Mouse (Mus musculus) heart, embryonic 14.5 days (tissue): ENCODE measurements around the gene Atg101. TPM values are rescaled to one million over a fixed set of nuclear protein-coding genes. Genes with fewer than 3 reads are reported as not detected.

Experiments used
- ATAC-seq: fragments of 200-750 bp; cut with Nextera tagmentation; 2 replicates; pipeline ENCODE4 v1.8.0; 2017; ENCODE audit warnings: low read depth, moderate TSS enrichment; ENCODE audit not compliant: insufficient number of reproducible peaks, insufficient read depth, low FRiP score
- H3K27ac ChIP-seq, 2 experiments: fragments of 200-500 bp in 1 of 2; fragments of 300-500 bp in 1 of 2; sonication (generic) in 1 of 2; replicated peaks in 1 of 2; 2 replicates each; pipeline ENCODE4 v1.5.1; 2012 to 2014; ENCODE audit warnings: low read depth in 2 of 2, low read length in 2 of 2, control low read depth in 1 of 2, mild to moderate bottlenecking in 1 of 2, mixed read lengths in 1 of 2; ENCODE audit not compliant: control insufficient read depth in 1 of 2, insufficient read depth in 1 of 2
- H3K27me3 ChIP-seq: fragments of 300-500 bp; sonication (generic); 2 replicates; pipeline ENCODE4 v1.6.1; 2014; ENCODE audit warnings: mild to moderate bottlenecking, low read length, control low read depth; ENCODE audit not compliant: control insufficient read depth, insufficient read depth
- H3K36me3 ChIP-seq: fragments of 300-500 bp; sonication (generic); 2 replicates; pipeline ENCODE4 v1.6.1; 2014; ENCODE audit warnings: mild to moderate bottlenecking, control low read depth, low read length, mixed read lengths; ENCODE audit not compliant: control insufficient read depth, insufficient read depth
- H3K4me1 ChIP-seq, 2 experiments: fragments of 200-500 bp in 1 of 2; fragments of 300-500 bp in 1 of 2; sonication (generic) in 1 of 2; 2 replicates each; pipeline ENCODE4 v1.6.1; 2012 to 2014; ENCODE audit warnings: low read length in 2 of 2, control low read depth in 1 of 2, mixed read lengths in 1 of 2; ENCODE audit not compliant: control insufficient read depth in 2 of 2, insufficient read depth in 2 of 2
- H3K4me2 ChIP-seq: fragments of 300-500 bp; sonication (generic); 2 replicates; pipeline ENCODE4 v1.6.1; 2014; ENCODE audit warnings: mild to moderate bottlenecking, low read length
- H3K4me3 ChIP-seq, 2 experiments: fragments of 200-500 bp in 1 of 2; fragments of 300-500 bp in 1 of 2; sonication (generic) in 1 of 2; 2 replicates each; pipeline ENCODE4 v1.5.1; 2012 to 2014; ENCODE audit warnings: low read length in 2 of 2, mild to moderate bottlenecking in 2 of 2, control low read depth in 1 of 2, low read depth in 1 of 2, moderate library complexity in 1 of 2; ENCODE audit not compliant: control insufficient read depth in 1 of 2, insufficient read depth in 1 of 2
- H3K9ac ChIP-seq: fragments of 300-500 bp; sonication (generic); 2 replicates; pipeline ENCODE4 v1.6.1; 2014; ENCODE audit warnings: mild to moderate bottlenecking, low read length
- H3K9me3 ChIP-seq: fragments of 300-500 bp; sonication (generic); 2 replicates; pipeline ENCODE4 v1.6.1; 2016; ENCODE audit warnings: low read length, control low read depth; ENCODE audit not compliant: control insufficient read depth
- WGBS: fragments of 180-500 bp; shearing (Covaris S2); extraction: QIAGEN DNeasy Blood & Tissue Kit; methylation state at CpG from one replicate; pipeline ENCODE4 v1.1.7; 2014; 5-methylcytosine and 5-hydroxymethylcytosine counted together
- polyA plus RNA-seq: library from polyadenylated mRNA; unstranded; fragments of >200 nt; fragmentation: Nextera tagmentation; extraction: Ambion mirVana; gene quantifications from 2 replicates; pipeline ENCODE4 v1.2.1, GENCODE M21; 2014

The Atg101 gene
- polyA plus RNA-seq: 49.5 and 50.4 TPM in 2 replicates

DNA sequence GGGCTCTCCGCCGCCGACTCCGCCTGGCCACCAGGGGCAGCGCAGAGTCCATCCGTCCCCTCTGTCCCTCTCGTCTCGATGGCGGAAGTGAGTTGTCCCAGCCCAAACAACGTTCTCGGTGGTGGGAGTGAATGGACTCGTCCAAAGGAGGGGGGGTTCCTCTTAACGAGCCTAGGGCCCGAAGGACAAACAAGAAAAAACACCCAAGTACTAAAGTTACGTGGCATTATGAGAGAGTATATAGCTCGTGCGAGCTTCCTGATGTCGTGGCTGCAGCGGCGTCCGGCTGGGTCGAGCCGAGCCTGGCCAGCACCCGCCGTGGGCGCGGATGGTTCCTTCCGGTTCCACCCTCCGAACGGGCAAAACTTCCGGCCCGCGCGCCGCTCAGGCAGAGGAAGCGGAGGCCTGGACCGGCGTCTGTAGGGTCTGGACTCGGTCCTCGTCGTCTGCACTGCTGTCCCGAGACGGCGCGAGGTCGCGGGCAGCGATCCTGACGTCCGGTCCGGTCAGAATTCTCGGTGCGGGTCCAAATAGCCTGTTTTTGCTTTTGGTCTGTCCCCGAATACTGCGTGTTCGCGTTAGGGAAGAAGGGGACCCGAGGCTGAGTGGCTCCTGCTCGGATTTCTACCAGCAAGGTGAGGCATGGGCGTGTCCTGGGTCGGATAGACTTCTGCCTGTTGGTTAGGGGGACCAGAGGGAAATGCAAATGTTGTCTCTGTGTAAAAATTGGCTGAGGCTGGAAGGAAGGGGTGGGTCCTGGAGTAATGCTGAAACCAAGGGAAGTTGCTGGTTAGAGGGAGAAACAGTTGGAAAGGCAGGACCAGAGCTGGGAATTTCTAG is at the start of gene Atg101:
TSS of gene Atg101 (plus strand) at position 362 of the 840 bp plus-strand sequence.
- H3K27me3 ChIP-seq: no peaks in the 10 kb centered on the region
- H3K9ac ChIP-seq: peak within 1 kb of the TSS; percentile 81
- under 1% methylated on average over 61 of the region's 61 CpGs for WGBS
- peak within 1 kb of the TSS; percentile 78 for H3K4me2 ChIP-seq
- peaks cover 30% of the 10 kb centered on the region for H3K36me3 ChIP-seq
- peak within 1 kb of the TSS; percentile 68 to 93 for H3K4me3 ChIP-seq
- H3K4me1 ChIP-seq: peaks cover 0 to 11% of the 10 kb centered on the region in 2 experiments; a peak in 3 of 4 replicates
- peak within 1 kb of the TSS; percentile 73 to 88 for H3K27ac ChIP-seq
- ATAC-seq: peak; percentile 87
- no peaks in the 10 kb centered on the region for H3K9me3 ChIP-seq

DNA sequence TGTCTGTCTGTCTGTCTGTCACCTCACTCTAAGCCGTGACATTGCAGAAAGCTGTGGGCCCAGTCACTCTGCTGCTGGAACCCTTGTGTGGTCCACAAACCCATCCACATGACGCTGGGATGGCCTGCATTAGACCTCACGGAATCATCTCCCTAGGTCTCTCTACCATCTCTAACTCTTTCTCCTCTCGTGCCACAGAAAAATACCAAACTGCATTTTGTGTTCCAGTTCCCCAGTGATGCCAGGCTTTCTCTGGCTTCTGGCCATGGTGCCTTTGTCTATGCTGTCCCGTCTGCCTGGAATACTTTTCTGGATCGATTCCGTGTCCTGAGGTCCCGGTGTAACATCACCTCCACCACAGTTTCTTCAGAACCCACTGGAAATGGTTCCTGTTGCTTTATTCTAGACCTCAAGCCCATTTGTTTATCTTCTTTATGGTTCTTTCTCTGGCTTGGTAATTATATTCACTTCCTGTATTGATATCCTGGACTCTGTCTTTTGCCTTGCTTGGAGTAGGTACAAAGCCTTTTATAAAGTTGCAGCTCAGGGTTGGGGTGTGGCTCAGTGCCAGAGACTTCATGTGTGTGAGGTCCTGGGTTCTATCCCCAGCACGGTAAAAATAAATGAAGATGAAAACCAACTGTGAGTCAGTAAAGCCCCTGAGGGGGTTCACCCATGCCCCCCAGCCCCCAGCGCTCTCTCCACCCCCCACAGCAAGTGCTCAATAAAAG is 49.3 kb upstream of the Atg101 start:
- Histone ChIP-seq H3K4me3 (no peak overlapping the region), H3K9ac (no peak overlapping the region), H3K36me3 (peaks cover 32% of the 10 kb centered on the region), H3K27me3 (no peaks in the 10 kb centered on the region), H3K9me3 (no peaks in the 10 kb centered on the region), H3K4me2 (no peak overlapping the region), H3K4me1 (peaks cover 13 to 22% of the 10 kb centered on the region in 2 experiments), H3K27ac (no peak overlapping the region)
- no peak for ATAC-seq
- WGBS: 69% methylated on average over 10 of the region's 10 CpGs

DNA sequence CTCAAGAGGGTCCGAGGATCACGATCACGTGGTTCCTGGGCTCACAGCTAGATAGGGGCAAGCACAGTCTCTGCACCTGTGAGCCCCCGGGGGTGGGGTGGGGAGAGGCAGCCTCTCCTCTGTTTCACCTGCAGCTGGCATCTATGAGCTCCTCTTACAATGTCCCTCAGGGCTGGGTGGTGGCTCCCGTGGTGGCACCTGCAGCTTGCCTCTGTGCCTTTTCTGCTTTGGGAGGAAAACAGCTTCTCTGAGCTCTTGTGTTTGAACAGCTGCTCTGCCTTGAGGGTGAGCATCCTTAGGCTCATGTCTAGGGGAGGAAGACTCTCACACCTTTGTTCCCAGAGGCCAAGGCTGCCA is 48.8 kb upstream of the Atg101 start:
- Histone ChIP-seq H3K4me3 (no peak overlapping the region), H3K27ac (no peak overlapping the region), H3K9me3 (no peaks in the 10 kb centered on the region), H3K9ac (no peak overlapping the region), H3K36me3 (peaks cover 27% of the 10 kb centered on the region), H3K4me1 (peaks cover 13 to 23% of the 10 kb centered on the region in 2 experiments), H3K27me3 (no peaks in the 10 kb centered on the region), H3K4me2 (no peak overlapping the region)
- WGBS: 34% methylated on average over 5 of the region's 5 CpGs
- ATAC-seq: no peak

DNA sequence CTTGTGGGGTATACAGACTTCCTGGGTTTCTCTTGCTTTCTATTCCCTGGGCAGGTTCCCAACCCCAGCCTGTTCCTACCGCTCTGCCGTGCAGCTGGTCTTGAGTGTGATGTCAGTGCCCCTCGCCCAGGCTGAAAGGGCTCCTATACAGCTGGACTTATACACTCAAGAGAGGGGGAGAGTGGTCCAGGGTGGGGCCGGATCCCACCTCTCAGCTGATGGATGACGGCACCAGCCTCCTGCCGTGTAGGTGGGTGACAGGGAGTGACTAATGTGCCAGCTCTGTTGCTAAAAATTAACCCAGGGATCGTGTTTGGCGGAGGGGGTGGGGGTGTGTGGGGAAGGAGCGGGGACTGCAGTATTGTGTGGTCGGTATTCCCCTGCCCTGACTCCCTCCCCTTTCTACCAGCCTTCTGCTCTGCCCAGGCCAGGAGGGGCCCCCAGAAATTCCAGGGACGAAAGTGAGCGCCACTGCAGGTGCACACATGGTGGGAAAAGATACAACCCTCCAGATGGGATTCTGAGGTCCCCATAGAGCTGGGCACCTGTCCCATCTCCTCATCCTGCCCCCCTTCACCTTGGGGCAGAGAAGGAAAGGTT is 48.2 kb upstream of the Atg101 start:
- Histone ChIP-seq H3K9ac (no peak overlapping the region), H3K4me3 (no peak overlapping the region), H3K9me3 (no peaks in the 10 kb centered on the region), H3K27ac (no peak overlapping the region), H3K27me3 (no peaks in the 10 kb centered on the region), H3K4me2 (peak overlapping the region; percentile 9; the same call in 1 of the 2 replicates), H3K4me1 (peaks cover 13 to 26% of the 10 kb centered on the region in 2 experiments), H3K36me3 (peaks cover 22% of the 10 kb centered on the region)
- ATAC-seq: no peak
- 35% methylated on average over 11 of the region's 12 CpGs for WGBS

DNA sequence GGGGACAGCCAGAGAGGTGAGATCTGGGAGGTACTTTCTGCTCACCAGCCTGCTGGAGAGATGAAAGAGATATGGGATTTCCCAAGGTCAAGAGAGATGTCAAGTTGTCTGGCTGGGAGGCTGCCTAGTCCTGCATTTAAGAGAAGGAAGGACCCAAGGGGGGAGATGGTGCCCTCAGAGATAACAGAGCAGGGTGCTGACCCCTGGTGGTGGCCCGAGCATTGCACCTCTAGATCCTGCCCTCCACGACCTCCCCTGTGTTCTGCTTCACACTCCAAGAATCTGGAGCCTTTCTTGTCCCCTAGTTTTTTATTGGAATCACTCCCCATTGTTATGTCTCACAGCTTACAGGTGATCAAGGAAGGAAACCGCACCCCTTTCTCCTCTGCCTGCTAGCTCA is 47.2 kb upstream of the Atg101 start:
- no peak overlapping the region for H3K4me2 ChIP-seq
- no peaks in the 10 kb centered on the region for H3K27me3 ChIP-seq
- WGBS: 6% methylated on average over 3 of the region's 3 CpGs
- H3K9me3 ChIP-seq: no peaks in the 10 kb centered on the region
- no peak overlapping the region for H3K4me3 ChIP-seq
- no peak for ATAC-seq
- peaks cover 19 to 33% of the 10 kb centered on the region in 2 experiments for H3K4me1 ChIP-seq
- H3K27ac ChIP-seq: no peak overlapping the region
- H3K9ac ChIP-seq: no peak overlapping the region
- H3K36me3 ChIP-seq: peaks cover 11% of the 10 kb centered on the region; the same call in 1 of the 2 replicates

DNA sequence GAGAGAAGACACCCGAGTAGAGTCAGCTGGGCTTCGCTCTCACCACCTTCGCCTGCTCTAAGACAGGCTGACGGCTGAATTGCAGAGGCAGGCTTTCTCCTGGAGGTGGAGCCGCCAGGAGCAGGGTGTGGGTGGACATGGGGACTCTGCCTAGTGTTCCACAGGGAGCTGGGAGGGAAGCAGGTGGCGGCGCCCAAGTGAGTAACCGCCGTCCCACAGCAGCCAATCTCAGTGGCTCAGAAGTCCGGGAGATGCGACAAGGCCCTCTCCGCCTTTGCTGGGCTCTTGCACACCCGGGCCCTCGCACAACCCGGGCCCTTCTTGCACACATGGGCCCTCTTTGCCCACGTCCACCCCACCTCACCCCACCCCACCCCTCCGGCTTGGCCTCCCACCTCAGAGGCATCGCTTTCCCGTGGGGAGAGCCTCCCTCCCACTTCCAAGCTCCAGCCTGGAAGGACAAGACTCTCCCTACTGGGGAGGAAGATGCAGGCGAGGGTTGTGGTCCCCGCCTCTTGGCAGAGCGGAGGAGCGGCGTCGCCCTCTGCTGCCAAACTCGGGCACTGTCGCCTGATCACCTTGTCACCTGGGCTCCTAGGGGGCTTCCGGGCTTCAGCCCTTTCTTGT is 45.1 kb upstream of the Atg101 start:
- Histone ChIP-seq H3K4me1 (peaks cover 25 to 41% of the 10 kb centered on the region in 2 experiments), H3K9ac (peak overlapping the region; percentile 67), H3K27me3 (no peaks in the 10 kb centered on the region), H3K4me3 (peak overlapping the region; percentile 34 to 35), H3K36me3 (no peaks in the 10 kb centered on the region), H3K4me2 (peak overlapping the region; percentile 77), H3K9me3 (no peaks in the 10 kb centered on the region), H3K27ac (0 out of 4 replicates have a peak overlapping the region, but pooled peaks of 1 of the 2 experiments have one; percentile 25)
- ATAC-seq: no peak
- 4% methylated on average over 27 of the region's 28 CpGs for whole genome bisulfite sequencing

DNA sequence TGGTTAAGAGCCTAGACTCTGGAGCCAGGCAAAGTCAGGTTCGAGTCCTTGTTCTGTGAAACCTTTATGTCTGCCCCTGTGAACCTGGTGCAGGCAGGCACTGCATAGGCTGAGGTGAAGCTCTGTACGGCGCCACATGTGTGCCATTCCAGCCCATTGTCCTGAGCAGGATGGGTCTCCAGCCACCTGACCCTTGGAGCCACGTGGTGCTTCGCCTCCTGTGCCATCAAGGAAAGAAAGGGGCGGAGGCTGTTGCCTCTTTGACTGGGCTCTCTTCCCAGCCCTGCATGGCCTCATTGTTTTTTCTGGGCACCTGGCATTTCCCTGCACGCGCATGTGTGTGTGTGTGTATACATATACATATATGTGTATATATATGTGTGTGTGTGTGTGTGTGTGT is 44.3 kb upstream of the Atg101 start:
- H3K9me3 ChIP-seq: no peaks in the 10 kb centered on the region
- no peaks in the 10 kb centered on the region for H3K27me3 ChIP-seq
- H3K36me3 ChIP-seq: no peaks in the 10 kb centered on the region
- no peak overlapping the region for H3K27ac ChIP-seq
- ATAC-seq: no peak
- H3K9ac ChIP-seq: no peak overlapping the region
- no peak overlapping the region for H3K4me2 ChIP-seq
- no peak overlapping the region for H3K4me3 ChIP-seq
- 70% methylated on average over 8 of the region's 8 CpGs for WGBS
- peaks cover 25 to 41% of the 10 kb centered on the region in 2 experiments for H3K4me1 ChIP-seq
